Mouse (Mus musculus) intestine, embryonic 14.5 days (tissue): Measurements from ENCODE around the gene Esrrg. TPM values are rescaled to one million over a fixed set of nuclear protein-coding genes. Genes with fewer than 3 reads are reported as not detected.

Experiments used
- ATAC-seq: fragments of 200-750 bp; cut with Nextera tagmentation; replicated peaks from 2 replicates; pipeline ENCODE4 v1.8.0; 2017; ENCODE audit warnings: low read depth, moderate number of reproducible peaks, moderate TSS enrichment, moderate library complexity; ENCODE audit not compliant: low FRiP score, low TSS enrichment
- DNase-seq: peaks from one replicate; pipeline ENCODE4 v3.0.0-alpha.2; 2018; ENCODE audit warnings: low spot score
- H3K27ac ChIP-seq: fragments of 300-500 bp; sonication (generic); 2 replicates; pipeline ENCODE4 v1.5.1; 2014; ENCODE audit warnings: low read depth, mild to moderate bottlenecking, control low read depth
- H3K27me3 ChIP-seq: fragments of 300-500 bp; sonication (generic); replicated peaks from 2 replicates; pipeline ENCODE4 v1.6.1; 2014; ENCODE audit warnings: low read length, control low read depth; ENCODE audit not compliant: control insufficient read depth, insufficient read depth
- H3K36me3 ChIP-seq: fragments of 300-500 bp; sonication (generic); 2 replicates; pipeline ENCODE4 v1.6.1; 2014; ENCODE audit warnings: low read length, control low read depth; ENCODE audit not compliant: control insufficient read depth, insufficient read depth
- H3K4me1 ChIP-seq: fragments of 300-500 bp; sonication (generic); replicated peaks from 2 replicates; pipeline ENCODE4 v1.6.1; 2014; ENCODE audit warnings: low read length, control low read depth, mixed read lengths; ENCODE audit not compliant: control insufficient read depth, insufficient read depth
- H3K4me2 ChIP-seq: fragments of 300-500 bp; sonication (generic); 2 replicates; pipeline ENCODE4 v1.6.1; 2014; ENCODE audit warnings: low read length
- H3K4me3 ChIP-seq: fragments of 300-500 bp; sonication (generic); 2 replicates; pipeline ENCODE4 v1.5.1; 2014; ENCODE audit warnings: low read depth, low read length, control low read depth, mixed read lengths
- H3K9ac ChIP-seq: fragments of 300-500 bp; sonication (generic); 2 replicates; pipeline ENCODE4 v1.6.1; 2014; ENCODE audit warnings: mild to moderate bottlenecking, low read length
- H3K9me3 ChIP-seq: fragments of 300-500 bp; sonication (generic); 2 replicates; pipeline ENCODE4 v1.6.1; 2016; ENCODE audit warnings: low read length, control low read depth; ENCODE audit not compliant: control insufficient read depth
- WGBS: fragments of 180-500 bp; shearing (Covaris S2); extraction: QIAGEN DNeasy Blood & Tissue Kit; methylation state at CpG from one replicate; pipeline ENCODE4 v1.1.7; 2014; 5-methylcytosine and 5-hydroxymethylcytosine counted together
- polyA plus RNA-seq: library from polyadenylated mRNA; unstranded; fragments of >200 nt; fragmentation: Nextera tagmentation; extraction: Ambion mirVana; gene quantifications from 2 replicates; pipeline ENCODE4 v1.2.1, GENCODE M21; 2014

The Esrrg gene
- polyA plus RNA-seq, 1 experiment from 2014 or later, result 6.9 TPM

- no peak overlapping the region for H3K9ac ChIP-seq
- H3K27me3 ChIP-seq, result no peaks in the 10 kb centered on the region
- H3K4me2 ChIP-seq, result no peak overlapping the region
- H3K27ac ChIP-seq, result no peak overlapping the region
- H3K36me3 ChIP-seq, result no peaks in the 10 kb centered on the region
- H3K4me1 ChIP-seq, result no peaks in the 10 kb centered on the region
- DNase-seq (no peak), ATAC-seq (no peak)
- WGBS, result 75% methylated on average over 7 of the region's 7 CpGs
- H3K4me3 ChIP-seq, result no peak overlapping the region
- no peaks in the 10 kb centered on the region for H3K9me3 ChIP-seq
Observed at GRCm38 (mm10) chr1:188157237-188157955, 548.8 kb downstream of the Esrrg start.

- DNase-seq (no peak), ATAC-seq (no peak)
- H3K36me3 ChIP-seq, result no peaks in the 10 kb centered on the region
- no peak overlapping the region for H3K4me3 ChIP-seq
- H3K9ac ChIP-seq, result no peak overlapping the region
- H3K4me1 ChIP-seq, result no peaks in the 10 kb centered on the region
- WGBS, result 93% methylated on average over 1 of the region's 1 CpGs
- H3K27ac ChIP-seq, result no peak overlapping the region
- no peak overlapping the region for H3K4me2 ChIP-seq
- H3K9me3 ChIP-seq, result no peaks in the 10 kb centered on the region
- H3K27me3 ChIP-seq, result no peaks in the 10 kb centered on the region
Observed at GRCm38 (mm10) chr1:188158675-188159074, 550.1 kb downstream of the Esrrg start.

GRCm38 (mm10) chr1:188159108-188159507 lies 550.5 kb downstream of the Esrrg start:
- Histone ChIP-seq H3K4me1 (no peaks in the 10 kb centered on the region), H3K4me2 (no peak overlapping the region), H3K4me3 (no peak overlapping the region), H3K36me3 (no peaks in the 10 kb centered on the region), H3K27me3 (no peaks in the 10 kb centered on the region), H3K27ac (no peak overlapping the region), H3K9ac (no peak overlapping the region), H3K9me3 (no peaks in the 10 kb centered on the region)
- 92% methylated on average over 2 of the region's 2 CpGs for WGBS
- no peak for DNase-seq
- no peak for ATAC-seq

GRCm38 (mm10) chr1:188163058-188163457 lies 554.5 kb downstream of the Esrrg start:
- no peaks in the 10 kb centered on the region for H3K9me3 ChIP-seq
- H3K4me3 ChIP-seq, result no peak overlapping the region
- no peak overlapping the region for H3K9ac ChIP-seq
- H3K36me3 ChIP-seq, result no peaks in the 10 kb centered on the region
- no peak for ATAC-seq
- H3K4me1 ChIP-seq, result no peaks in the 10 kb centered on the region
- H3K4me2 ChIP-seq, result no peak overlapping the region
- no peak for DNase-seq
- H3K27ac ChIP-seq, result no peak overlapping the region
- H3K27me3 ChIP-seq, result no peaks in the 10 kb centered on the region

- no peaks in the 10 kb centered on the region for H3K36me3 ChIP-seq
- no peaks in the 10 kb centered on the region for H3K4me1 ChIP-seq
- H3K4me2 ChIP-seq, result no peak overlapping the region
- no peak overlapping the region for H3K4me3 ChIP-seq
- H3K27ac ChIP-seq, result no peak overlapping the region
- H3K27me3 ChIP-seq, result no peaks in the 10 kb centered on the region
- no peak for DNase-seq
- ATAC-seq, result no peak
- no peaks in the 10 kb centered on the region for H3K9me3 ChIP-seq
- WGBS, result 51% methylated on average over 6 of the region's 6 CpGs
- H3K9ac ChIP-seq, result no peak overlapping the region
Observed at GRCm38 (mm10) chr1:188164251-188164650, 555.7 kb downstream of the Esrrg start.

GRCm38 (mm10) chr1:188173859-188174258 lies 565.3 kb downstream of the Esrrg start:
- no peaks in the 10 kb centered on the region for H3K27me3 ChIP-seq
- no peak overlapping the region for H3K4me3 ChIP-seq
- H3K9ac ChIP-seq, result no peak overlapping the region
- no peaks in the 10 kb centered on the region for H3K9me3 ChIP-seq
- no peaks in the 10 kb centered on the region for H3K4me1 ChIP-seq
- H3K27ac ChIP-seq, result no peak overlapping the region
- 58% methylated on average over 1 of the region's 1 CpGs for WGBS
- no peak for DNase-seq
- no peaks in the 10 kb centered on the region for H3K36me3 ChIP-seq
- ATAC-seq, result no peak
- no peak overlapping the region for H3K4me2 ChIP-seq

GRCm38 (mm10) chr1:188182951-188183350 lies 574.4 kb downstream of the Esrrg start:
- WGBS, result 83% methylated on average over 5 of the region's 5 CpGs
- no peaks in the 10 kb centered on the region for H3K36me3 ChIP-seq
- H3K27ac ChIP-seq, result no peak overlapping the region
- no peak for ATAC-seq
- no peak overlapping the region for H3K4me3 ChIP-seq
- no peak for DNase-seq
- no peaks in the 10 kb centered on the region for H3K9me3 ChIP-seq
- H3K9ac ChIP-seq, result no peak overlapping the region
- 0 out of 2 replicates have a peak, but pooled peaks cover 4% of the 10 kb centered on the region for H3K4me1 ChIP-seq
- H3K4me2 ChIP-seq, result no peak overlapping the region
- H3K27me3 ChIP-seq, result no peaks in the 10 kb centered on the region

- no peak overlapping the region for H3K9ac ChIP-seq
- no peaks in the 10 kb centered on the region for H3K27me3 ChIP-seq
- no peak overlapping the region for H3K27ac ChIP-seq
- no peaks in the 10 kb centered on the region for H3K9me3 ChIP-seq
- 0 out of 2 replicates have a peak, but pooled peaks cover 4% of the 10 kb centered on the region for H3K4me1 ChIP-seq
- no peak overlapping the region for H3K4me3 ChIP-seq
- DNase-seq, result peak; percentile 24
- ATAC-seq, result no peak
- no peak overlapping the region for H3K4me2 ChIP-seq
- no peaks in the 10 kb centered on the region for H3K36me3 ChIP-seq
- WGBS, result 59% methylated on average over 17 of the region's 17 CpGs
Observed at GRCm38 (mm10) chr1:188186440-188187117, 578.0 kb downstream of the Esrrg start.

GRCm38 (mm10) chr1:188192971-188193370 lies 584.4 kb downstream of the Esrrg start:
- H3K27me3 ChIP-seq, result no peaks in the 10 kb centered on the region
- WGBS, result 90% methylated on average over 2 of the region's 2 CpGs
- H3K9me3 ChIP-seq, result no peaks in the 10 kb centered on the region
- H3K4me1 ChIP-seq, result no peaks in the 10 kb centered on the region
- H3K4me2 ChIP-seq, result no peak overlapping the region
- no peak overlapping the region for H3K27ac ChIP-seq
- H3K36me3 ChIP-seq, result no peaks in the 10 kb centered on the region
- DNase-seq, result peak; percentile 9
- ATAC-seq, result no peak
- H3K9ac ChIP-seq, result no peak overlapping the region
- H3K4me3 ChIP-seq, result no peak overlapping the region
